Mouse (Mus musculus) adrenal gland, postnatal 4 days (tissue): ENCODE results near the gene D930048N14Rik. TPM values are rescaled to one million over a fixed set of nuclear protein-coding genes. Genes with fewer than 3 reads are reported as not detected.
A peak's percentile ranks its signal among the peaks of the same experiment; 100 is the strongest.
"Not testable (repeated sequence)": the region's sequence is repeated elsewhere in the genome, so short reads cannot be mapped to it uniquely, and the experiment has no call there.

Source experiments
- DNase-seq, 2 experiments: peaks; one replicate each; pipeline ENCODE4 v3.0.0; 2021 to 2022; ENCODE audit warnings: low spot score in 2 of 2, mixed read lengths in 2 of 2
- total RNA-seq, 2 experiments: library from RNA; stranded (reverse); gene quantifications; 2 replicates each; pipeline ENCODE4 v1.2.3; 2021

The D930048N14Rik gene
- total RNA-seq, 2 experiments from 2014 or later: 3.5 to 4.1 TPM

- no peak for DNase-seq
Measured at GRCm38 (mm10) chr11:51650261-51650660, 493 bp upstream of the D930048N14Rik start.

DNA sequence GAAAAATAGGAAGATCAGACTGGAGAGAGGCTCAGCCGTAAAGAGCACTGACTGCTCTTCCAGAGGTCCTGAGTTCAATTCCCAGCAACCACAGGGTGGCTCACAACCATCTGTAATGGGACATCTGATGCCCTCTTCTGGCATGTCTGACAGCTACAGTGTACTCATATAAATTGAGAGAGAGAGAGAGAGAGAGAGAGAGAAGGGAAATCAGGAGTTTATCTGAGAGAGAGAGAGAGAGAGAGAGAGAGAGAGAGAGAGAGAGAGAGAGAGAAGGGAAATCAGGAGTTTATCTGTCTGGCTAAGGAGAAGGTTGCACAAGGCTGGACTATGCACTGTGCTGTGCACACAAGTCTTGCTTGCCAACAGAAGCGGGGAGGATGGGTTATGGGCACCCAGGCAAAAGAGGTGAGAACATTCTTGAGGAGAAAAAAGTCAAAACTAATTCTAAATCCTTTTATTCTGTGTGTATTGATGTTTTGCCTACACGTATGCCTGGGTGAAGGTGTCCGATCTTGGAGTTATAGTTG, 2.2 kb downstream of the D930048N14Rik start:
- DNase-seq: no peak

DNA sequence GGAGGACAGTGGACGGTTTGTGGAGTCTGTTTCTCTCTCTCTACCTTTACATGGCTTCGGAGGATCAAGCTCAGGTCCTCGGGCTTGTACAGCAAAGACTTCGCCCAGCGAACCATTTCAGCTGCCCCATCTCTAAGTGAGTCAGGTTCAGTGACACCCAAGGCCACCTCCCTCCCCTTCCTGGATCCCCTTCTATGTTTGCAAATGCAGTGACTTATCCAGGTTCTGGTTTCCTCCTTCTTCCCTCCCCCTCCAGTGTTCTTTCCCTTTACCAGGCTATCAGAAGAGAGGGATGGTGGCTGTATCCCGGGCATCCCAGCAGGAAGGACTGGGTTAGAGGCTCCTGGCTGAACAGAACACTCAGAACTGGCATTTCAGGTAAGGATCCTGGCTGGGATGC, 3.0 kb downstream of the D930048N14Rik start:
- no peak for DNase-seq

GRCm38 (mm10) chr11:51654891-51655290, 4.1 kb downstream of the D930048N14Rik start:
- no peak for DNase-seq

- no peak for DNase-seq
Measured at GRCm38 (mm10) chr11:51656798-51657521, 6.2 kb downstream of the D930048N14Rik start.

DNA sequence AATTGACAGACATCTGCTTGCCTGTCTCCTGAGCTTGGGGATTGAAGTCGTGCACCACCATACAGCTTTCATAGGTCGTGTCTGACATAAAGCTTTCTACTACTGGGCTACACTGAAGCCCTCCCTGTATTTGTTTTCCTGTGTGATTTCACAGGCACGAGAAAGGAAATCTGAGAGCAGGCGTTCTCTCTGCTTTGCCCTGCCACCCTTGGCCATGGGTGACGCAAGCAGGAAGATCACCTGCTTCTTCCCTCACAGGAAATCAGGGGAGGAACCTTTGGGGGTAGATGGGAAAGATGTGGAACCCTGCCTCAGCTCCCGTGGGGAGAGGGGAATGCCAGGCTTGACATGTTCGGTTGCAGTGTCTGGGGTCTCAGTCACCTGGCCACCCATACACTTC, 7.5 kb downstream of the D930048N14Rik start:
- DNase-seq: no peak

DNA sequence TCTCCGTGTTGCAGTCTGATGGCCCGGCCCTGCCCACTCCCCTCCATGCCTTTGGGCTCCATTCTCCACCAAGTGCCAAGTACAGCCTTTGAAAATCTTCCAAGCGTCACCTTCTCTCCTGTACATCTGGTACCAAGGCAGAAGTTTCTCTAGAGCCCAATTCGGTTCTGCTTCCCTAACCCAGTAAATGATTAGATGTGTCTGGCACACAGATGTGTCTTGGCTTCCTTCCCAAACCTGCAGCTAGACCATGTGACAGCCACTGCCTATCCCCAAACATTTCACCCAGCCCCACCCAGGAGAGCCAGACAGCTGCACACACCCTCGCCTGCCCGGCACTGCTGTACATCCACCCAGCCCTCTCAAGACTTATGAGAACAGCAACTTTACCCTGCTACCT, 8.0 kb downstream of the D930048N14Rik start:
- no peak for DNase-seq

DNA sequence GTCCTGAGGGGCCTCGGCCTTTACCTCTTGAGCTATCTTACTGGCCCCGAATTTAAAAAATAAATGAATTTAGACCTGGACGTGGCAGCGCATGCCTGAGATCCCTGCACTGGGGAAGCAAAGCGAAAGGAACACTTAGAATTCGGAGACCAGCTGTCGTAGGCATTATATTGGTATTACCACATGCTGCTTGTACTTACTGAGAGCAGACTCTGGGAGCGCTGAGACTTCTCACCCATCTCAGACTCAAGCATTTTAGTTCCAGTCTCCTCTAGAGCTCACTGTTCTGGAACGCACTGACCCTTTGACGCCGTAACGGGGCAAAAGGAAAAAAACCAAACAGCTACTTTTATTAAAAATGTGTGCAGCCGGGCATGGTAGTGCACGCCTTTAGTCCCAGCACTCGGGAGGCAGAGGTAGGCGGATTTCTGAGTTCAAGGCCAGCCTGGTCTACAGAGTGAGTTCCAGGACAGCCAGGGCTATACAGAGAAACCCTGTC, 11.2 kb downstream of the D930048N14Rik start:
- DNase-seq: no peak

DNA sequence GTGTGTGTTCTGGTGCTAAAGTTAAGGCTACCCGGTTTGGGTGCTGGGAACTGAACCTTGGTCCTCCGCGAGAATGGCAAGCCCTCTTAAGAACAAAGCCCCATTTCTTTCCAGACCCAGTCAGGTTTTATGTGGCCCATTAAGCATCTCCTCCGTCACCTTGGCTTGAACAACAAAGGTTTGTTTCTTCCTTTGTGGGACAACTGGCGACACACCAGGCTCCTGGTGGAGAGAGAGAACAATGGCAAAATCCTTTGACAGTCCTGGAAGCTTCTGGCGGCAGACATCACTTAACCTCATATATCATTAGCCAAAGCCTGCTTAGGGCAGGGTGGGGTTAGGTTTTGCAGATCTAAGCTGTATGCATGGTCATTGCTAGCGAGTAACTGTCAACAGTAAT, 11.9 kb downstream of the D930048N14Rik start:
- no peak for DNase-seq

DNA sequence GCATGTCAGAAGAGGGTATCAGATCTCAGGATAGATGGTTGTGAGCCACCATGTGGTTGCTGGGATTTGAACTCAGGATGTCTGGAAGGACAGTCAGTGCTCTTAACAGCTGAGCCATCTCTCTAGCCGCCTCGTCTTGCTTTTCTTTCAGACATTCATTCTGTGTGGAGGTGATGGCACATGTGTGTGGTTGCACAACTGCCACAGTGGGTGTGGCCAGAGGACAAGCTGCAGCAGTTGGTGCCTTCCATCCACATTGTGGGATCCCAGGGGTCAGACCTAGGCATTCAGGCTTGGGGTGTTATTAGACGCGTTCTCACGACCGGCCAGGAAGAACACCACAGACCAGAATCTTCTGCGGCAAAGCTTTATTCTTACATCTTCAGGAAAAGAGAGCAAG, 14.0 kb downstream of the D930048N14Rik start:
- DNase-seq: not testable (repeated sequence)

- DNase-seq: no peak
Measured at GRCm38 (mm10) chr11:51670846-51671245, 20.1 kb downstream of the D930048N14Rik start.

DNA sequence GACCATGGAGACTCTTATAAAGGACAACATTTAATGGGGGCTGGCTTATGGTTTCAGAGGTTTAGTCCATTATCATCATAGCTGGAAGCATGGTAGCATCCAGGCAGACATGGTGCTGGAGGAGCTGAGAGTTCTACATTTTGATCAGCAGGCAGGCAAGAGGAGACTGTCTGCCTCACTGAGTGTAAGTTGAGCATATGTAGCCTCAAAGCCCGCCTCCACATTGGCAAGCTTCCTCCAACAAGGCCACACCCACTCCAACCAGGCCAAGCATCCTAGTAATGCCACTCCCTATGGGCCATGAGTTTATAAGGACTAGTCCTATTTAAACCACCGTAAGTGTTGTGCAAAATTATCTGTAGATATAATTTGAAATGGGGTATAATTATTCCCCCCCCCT, 20.6 kb downstream of the D930048N14Rik start:
- DNase-seq: no peak

DNA sequence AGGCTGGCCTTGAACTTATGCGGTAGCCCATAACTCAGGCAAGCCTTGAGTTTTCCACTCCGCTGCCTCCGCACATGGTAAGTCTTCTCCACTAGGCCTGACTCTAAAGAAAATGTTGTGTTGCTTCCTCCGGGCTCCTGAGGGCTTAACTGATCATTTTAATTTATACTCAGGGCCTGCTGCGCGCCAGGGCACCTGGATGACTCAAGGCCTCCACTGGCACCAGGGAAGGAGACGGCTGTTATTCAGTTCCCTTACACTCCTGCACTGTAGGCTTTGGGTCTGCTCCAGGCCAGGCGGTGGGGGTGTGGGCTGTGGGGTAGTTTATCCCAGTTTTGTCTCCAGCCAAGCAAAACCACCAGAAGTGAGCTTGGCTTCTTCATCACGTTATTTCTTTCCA, 22.5 kb downstream of the D930048N14Rik start:
- DNase-seq: no peak

GRCm38 (mm10) chr11:51675386-51675785, 24.6 kb downstream of the D930048N14Rik start:
- DNase-seq: no peak

GRCm38 (mm10) chr11:51677737-51678418, 27.1 kb downstream of the D930048N14Rik start:
- no peak for DNase-seq

- DNase-seq: no peak
Measured at GRCm38 (mm10) chr11:51679466-51679865, 28.7 kb downstream of the D930048N14Rik start.

DNA sequence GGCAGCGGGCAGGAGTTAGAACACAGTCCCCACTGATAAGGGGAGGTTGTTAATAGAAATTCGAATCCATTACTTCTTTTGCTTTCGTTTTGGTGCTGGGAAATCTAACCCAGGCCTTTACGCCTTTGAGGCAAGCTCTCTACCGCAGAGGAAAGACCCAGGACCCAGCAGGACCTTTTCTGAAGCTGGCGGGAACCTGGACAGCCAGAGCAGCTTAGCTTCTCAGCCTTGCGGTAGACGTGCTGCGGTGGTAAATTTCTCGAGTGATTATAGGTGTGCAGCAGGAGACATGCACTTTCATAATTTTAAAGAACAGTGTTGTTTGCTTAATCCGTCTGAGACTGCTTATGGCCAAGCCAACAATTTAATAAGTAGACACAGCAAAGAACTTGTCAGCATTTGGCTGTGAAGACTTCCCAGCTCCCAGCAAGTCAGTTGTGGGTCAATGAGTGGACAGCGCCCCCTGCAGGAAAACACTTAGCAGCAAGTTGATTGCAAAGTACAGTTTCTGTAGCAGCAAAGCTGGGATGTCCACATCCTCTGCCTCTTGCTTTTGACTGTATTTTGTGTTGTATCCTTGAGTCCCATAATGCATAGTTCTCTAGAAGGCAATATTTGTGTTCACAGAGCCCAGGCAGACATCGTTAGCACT, 30.7 kb downstream of the D930048N14Rik start:
- peak; percentile 70 to 80 for DNase-seq

- no peak for DNase-seq
Measured at GRCm38 (mm10) chr11:51681976-51682374, 31.2 kb downstream of the D930048N14Rik start.

GRCm38 (mm10) chr11:51688330-51689328, 37.9 kb downstream of the D930048N14Rik start, which contains the start of gene 0610009B22Rik:
0610009B22Rik (minus strand) TSS chr11:51688874.
- DNase-seq: peak; percentile 99

DNA sequence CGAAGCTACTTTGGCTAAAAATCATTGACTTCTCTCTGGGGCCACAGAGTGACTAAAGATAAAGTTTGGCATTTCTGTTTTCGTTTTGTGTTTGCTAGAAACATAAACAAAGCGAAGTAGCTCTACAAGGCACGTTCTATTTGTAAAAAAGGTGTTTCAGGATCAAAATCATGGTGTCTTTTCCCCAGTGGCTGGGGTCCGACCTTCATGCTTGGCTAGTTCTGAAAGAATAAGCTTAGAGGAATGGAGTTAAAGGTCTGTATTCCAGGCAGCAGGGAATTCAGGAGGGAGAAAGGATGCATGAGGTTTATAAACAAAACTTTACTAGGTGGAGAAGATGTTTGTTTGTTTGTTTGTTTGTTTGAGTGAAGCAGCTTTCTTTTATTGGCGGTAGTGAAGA, 38.6 kb downstream of the D930048N14Rik start:
- no peak for DNase-seq
